Mouse (Mus musculus) embryo, embryonic 10.5 days (tissue): Measurements from ENCODE around the gene Gm30302.
"Not testable (repeated sequence)": the region's sequence is repeated elsewhere in the genome, so short reads cannot be mapped to it uniquely, and the experiment has no call there.

Experiments
- DNase-seq: peaks from one replicate; pipeline ENCODE4 v3.0.0-alpha.2; 2015; ENCODE audit warnings: low spot score

Gm30302 gene

DNA sequence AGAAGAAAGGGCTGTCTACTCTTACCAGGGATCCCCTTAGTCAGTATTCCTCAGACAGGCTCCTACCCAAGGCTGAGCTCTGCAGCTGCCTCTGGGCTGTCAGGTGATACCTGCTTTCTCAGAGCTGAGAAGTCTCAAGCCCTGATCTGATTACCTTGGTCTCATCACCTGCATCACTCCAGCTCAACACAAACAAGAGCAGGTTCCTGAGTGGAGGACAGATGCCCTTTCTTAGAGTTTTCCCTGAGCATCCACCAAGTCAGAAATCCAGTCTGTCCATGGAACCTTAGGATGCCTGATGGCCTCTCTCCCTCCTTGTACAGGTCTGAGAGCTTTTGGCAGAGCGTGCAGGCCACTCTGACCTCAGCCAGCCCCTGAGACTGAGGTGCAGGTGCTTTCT lies at the start of gene Gm30302:
Gene Gm30302, minus strand, starts transcription at position 101 of the 400 bp plus-strand sequence.
- DNase-seq = no peak

DNA sequence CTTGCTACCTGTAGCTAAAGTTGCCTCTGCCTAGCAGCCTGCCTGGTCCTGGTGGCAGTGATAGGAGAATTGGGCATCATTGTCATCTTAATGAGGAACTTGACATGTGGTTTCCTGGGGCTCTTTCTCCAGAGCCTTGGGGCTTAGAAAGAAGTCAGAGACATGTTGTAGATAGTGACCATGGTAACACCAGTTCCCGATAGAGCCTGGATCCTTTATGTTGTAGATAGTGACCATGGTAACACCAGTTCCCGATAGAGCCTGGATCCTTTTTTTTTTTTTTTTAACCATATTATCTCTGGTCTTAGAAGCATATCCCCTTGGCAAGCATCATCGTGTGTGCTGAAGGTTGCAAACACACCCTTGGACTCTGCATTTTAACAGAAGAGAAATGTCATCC lies 48.0 kb upstream of the Gm30302 start:
- no peak for DNase-seq

- DNase-seq = no peak
These were observed 47.3 kb upstream of the Gm30302 start for GRCm38 (mm10) chr13:49846141-49846540.

DNA sequence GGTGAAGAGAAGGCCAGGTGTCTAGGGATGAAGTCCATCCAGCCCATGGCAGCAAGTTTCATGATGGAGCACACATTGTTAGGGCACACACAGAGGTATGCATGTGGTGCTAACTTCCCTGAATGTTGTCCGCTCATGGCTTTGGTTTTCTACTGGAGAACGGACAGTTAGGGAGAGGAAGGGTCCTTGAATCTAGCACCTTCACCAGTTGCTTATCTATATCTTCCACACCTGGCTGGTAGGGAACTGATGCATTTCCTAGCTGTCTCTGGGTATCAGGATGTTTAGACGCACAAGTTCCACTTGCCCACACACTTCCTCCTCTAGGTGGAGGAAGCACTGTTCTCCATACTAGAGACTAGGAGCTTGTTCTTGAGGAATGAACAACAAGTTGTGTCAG lies 46.9 kb upstream of the Gm30302 start:
- DNase-seq = no peak

GRCm38 (mm10) chr13:49844071-49844470 lies 45.3 kb upstream of the Gm30302 start:
- DNase-seq = no peak

- DNase-seq = no peak
These were observed 42.4 kb upstream of the Gm30302 start for GRCm38 (mm10) chr13:49841186-49841585.

DNA sequence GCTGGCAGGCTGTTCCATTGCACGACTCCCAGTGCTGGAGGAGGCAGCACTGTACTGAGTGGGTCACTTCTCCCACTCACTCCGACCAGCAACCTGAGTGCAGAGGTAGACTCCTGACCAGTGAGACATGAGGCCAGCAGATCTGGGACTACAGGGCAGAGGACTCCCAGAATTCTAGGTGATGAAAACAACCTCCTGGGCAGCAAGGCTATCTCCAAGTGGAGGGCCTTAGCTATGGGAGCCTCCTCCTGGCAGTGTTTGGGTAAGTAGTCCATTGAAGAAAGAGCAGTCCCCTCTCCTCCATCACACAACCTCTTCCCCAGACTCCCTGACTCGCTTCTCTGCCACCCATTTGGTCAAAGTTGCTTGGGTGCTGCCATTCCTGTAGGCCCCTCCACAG lies 31.6 kb upstream of the Gm30302 start:
- DNase-seq = no peak

DNA sequence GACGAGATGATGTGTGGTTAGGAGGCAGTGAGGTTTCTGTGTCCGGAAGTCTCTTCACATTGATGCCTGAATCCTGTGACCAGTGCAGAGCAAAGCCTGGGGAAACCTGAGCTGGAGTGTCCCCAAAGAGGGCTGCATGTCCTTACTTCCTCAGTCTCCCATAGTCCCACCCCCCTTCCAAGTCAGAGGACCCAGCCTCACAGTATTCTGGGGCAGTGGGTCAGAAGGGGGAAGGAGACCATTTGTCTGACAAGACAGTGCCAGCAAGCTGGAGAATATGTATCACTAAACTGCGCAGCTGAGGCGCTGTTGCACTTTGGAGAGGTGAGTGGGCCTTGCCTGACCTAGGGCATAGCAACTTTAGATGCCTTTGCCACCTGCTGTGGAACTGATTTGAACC lies 26.5 kb upstream of the Gm30302 start:
- no peak for DNase-seq

DNA sequence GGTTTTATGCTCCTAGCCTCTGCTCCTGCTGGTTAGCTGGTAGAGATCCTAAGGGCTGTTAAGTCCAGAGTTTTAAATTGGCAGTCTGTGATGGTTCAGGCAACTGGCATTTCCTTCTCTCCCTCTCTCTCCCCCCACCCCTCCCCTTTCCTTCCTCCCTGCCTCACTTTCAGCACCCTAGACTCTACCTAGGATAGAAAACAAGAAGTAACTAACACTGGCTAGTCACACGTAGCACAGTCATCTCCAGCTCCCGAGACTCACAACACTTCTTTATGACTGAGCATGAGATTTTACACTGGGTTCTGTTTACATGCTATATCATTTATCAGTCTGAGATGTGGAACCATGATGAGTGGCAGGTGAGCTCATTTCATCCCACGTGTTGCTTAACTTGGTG lies 16.2 kb upstream of the Gm30302 start:
- no peak for DNase-seq

GRCm38 (mm10) chr13:49814420-49814819 lies 15.6 kb upstream of the Gm30302 start:
- DNase-seq = no peak

GRCm38 (mm10) chr13:49807146-49807545 lies 8.3 kb upstream of the Gm30302 start:
- peak; percentile 1 for DNase-seq

DNA sequence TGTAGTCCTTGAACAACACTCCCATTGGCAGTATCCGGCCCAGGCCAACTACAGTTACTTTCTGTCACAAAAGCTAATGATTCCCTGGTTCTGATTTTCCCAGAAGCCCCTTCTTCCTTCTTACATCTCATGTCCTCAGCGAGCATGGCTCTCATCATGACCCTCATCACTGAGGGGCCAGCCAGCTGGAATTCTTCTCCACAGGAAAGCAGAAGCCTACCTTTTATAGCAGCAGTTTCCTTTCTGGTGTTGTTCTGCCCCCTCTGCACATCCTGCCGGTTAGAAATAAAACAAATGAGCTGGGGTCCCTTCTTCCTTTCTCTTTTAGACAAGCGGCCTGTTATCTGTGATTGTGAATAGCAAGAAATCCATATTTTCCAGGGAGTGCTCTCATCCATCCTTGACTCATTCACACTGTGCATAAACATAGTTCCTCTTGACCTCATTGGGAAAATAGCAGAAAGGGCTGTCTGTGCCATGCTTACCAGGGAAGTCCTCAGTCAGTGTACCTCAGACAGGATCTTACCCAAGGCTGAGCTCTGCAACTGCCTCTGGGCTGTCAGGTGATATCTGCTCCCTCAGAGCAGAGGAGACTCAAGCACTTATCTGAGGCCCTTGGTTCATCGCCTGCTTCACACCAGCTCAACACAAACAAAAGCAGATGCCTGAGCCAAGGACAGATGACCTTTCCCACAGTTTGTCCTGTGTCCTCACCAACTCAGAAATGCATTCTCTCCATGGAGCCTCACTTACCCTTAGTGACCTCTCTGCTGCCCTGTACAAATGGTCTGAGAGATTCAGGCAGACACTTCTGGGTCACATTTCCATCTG lies 10.0 kb downstream of the Gm30302 start:
- peak; percentile 24 for DNase-seq

- DNase-seq = no peak
These were observed 14.9 kb downstream of the Gm30302 start for GRCm38 (mm10) chr13:49783899-49784298.

GRCm38 (mm10) chr13:49771536-49771935 lies 27.3 kb downstream of the Gm30302 start:
- not testable (repeated sequence) for DNase-seq

DNA sequence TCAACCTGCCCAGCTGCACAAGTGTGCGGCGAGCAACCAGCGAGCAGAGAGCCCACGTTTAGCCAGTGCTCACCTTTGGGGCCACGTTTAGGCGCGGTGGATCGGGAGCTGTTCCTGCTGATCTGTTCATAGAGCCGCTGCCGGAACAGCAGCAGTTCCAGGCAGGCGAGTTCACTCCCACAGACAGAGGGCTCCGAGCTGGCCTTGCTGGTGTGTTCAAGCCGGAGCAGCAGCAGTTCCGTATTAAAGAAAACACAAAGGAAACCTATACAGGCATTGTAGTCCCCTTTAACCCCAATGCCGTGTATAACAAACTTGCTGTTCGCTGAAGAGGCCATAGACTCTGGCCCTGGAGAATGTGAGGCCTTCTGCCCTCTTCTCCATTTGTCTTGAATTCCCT lies 29.7 kb downstream of the Gm30302 start:
- DNase-seq = no peak

- DNase-seq = no peak
These were observed 30.8 kb downstream of the Gm30302 start for GRCm38 (mm10) chr13:49768048-49768447.

- peak; percentile 5 for DNase-seq
These were observed 32.5 kb downstream of the Gm30302 start for GRCm38 (mm10) chr13:49766269-49766668.

DNA sequence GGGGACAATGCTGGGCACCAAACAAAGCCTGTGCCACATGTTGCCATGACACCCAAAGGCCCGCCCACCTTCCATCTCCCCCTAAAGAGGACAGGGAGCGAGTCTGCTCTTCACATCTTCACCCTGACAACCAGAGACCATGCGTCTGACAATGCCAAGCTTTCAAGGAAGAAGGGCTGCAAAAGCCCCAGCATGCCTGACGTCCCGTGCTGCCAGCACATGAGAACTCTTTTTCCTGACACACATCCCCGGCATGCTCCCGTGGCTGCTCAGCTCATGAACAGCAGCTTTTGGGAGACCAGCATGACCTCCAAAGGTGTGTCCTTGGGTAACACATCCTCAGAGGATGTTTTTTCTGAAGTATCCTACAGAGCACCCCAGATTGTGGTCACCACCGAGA lies 33.5 kb downstream of the Gm30302 start:
- no peak for DNase-seq

DNA sequence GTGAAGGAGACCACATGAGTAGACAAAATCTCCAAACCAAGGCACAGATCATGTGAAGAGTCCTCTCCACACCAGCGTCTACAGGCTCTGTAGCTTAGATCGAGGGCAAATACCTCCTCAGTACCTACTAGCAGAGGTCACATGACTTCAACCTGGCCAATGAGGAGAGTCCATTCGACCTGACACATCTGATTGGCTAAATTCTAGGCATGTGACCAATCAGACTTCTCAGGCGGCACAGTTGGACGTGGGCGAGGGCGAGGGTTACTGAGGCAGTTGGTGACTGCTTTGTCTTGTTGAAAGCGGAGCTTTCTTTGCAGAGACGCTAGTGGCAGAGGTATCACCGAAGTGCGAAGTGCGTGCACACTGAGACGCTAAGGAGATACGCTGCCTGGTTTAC lies 36.6 kb downstream of the Gm30302 start:
- DNase-seq = no peak

GRCm38 (mm10) chr13:49760675-49761074 lies 38.1 kb downstream of the Gm30302 start:
- no peak for DNase-seq

- no peak for DNase-seq
These were observed 40.8 kb downstream of the Gm30302 start for GRCm38 (mm10) chr13:49757966-49758365.

- no peak for DNase-seq
These were observed 42.2 kb downstream of the Gm30302 start for GRCm38 (mm10) chr13:49756591-49756990.

DNA sequence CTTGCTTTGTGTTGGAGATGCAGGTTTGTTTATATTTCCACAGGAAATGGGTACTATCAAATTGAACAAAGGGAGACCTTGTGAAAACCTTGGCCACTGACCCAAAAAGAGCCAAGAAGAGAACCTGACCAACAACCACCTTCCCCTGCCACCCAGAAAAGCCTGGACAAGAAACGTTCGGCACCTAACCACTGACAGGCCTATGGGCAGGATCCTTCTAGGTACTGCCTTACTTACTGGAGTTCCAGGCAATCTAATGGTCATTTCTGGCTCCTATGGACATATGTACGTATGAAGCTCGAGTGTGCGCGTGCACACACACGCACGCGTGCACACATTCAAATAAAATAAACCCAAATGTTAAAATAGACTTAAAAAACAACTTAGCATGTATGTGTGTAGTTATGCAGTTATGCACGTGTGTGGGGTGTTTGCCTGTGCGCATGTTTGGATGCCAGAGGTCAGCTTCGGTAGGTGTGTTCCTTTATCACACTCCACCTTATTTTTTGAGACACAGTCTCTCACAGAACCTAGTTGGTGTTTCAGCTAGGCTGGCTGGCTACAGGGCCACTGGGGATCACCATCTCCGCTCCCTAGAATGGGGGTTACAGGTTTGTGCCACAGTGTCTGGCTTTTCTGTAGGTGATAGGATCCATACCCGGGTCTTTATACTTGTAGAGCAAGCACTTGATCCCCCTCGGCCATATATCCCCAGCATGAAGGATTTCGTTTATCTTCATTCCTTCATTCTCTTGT lies 57.3 kb downstream of the Gm30302 start:
- no peak for DNase-seq
